In genomic region chr6:91473805-91474440, GRCm38 (mm10) we compare ENCODE assay signal across 8 mouse cellular contexts. TPM values are rescaled to one million over a fixed set of nuclear protein-coding genes. Genes with fewer than 3 reads are reported as not detected.
DNase-seq lines count a peak whose midpoint lies in the region; ATAC-seq and TF ChIP-seq lines count a peak whose summit lies in the region.

No protein-coding gene starts in this region.

- no peak for TF ChIP-seq CTCF in left cerebral cortex, adult 2 months (IDR thresholded peaks at IDR 0.05)
- TF ChIP-seq CTCF in cortical plate, adult 2 months (IDR thresholded peaks at IDR 0.05; ENCODE audit: extremely low read depth, insufficient read depth, low read length), result no peak
- TF ChIP-seq CTCF in hindbrain, postnatal 0 days (IDR thresholded peaks at IDR 0.05; ENCODE audit: low read depth), result no peak

- H3K27me3 ChIP-seq in hindbrain, postnatal 0 days (ENCODE audit: insufficient read depth, low read length), result no peaks in the 10 kb centered on the region
- no peaks in the 10 kb centered on the region for H3K27me3 ChIP-seq in midbrain, embryonic 12.5 days

- ATAC-seq in hindbrain, postnatal 0 days, result peak; percentile 54
- ATAC-seq in midbrain, embryonic 12.5 days (ENCODE audit: low FRiP score, low read depth), result peak; percentile 66

- H3K36me3 ChIP-seq in hindbrain, postnatal 0 days (ENCODE audit: insufficient read depth, low read length), result peaks cover 23% of the 10 kb centered on the region; the same call in 1 of the 2 replicates
- peaks cover 31% of the 10 kb centered on the region for H3K36me3 ChIP-seq in midbrain, embryonic 12.5 days

- intact Hi-C loops in left cerebral cortex, adult 2 months (cut with DNase I), result loop anchor here (1.0 to 2.0 kb wide), 2 partner anchors 34 to 41 kb away; partner anchors contain the start of genes Lsm3 and Xpc
- intact Hi-C loops in left cerebral cortex, postnatal 14 days (cut with DNase I), result no loop called here

- H3K4me2 ChIP-seq in hindbrain, postnatal 0 days (ENCODE audit: low read depth, low read length), result peak overlapping the region; percentile 80
- H3K4me2 ChIP-seq in midbrain, embryonic 12.5 days (replicated peaks), result peak overlapping the region; percentile 86

- under 1% methylated on average over 27 of the region's 27 CpGs for WGBS in hindbrain, postnatal 0 days
- WGBS in midbrain, embryonic 12.5 days, result under 1% methylated on average over 27 of the region's 27 CpGs

- peak overlapping the region; percentile 64 for H3K9ac ChIP-seq in hindbrain, postnatal 0 days (replicated peaks; ENCODE audit: low read length)
- H3K9ac ChIP-seq in midbrain, embryonic 12.5 days (replicated peaks), result peak overlapping the region; percentile 78

- H3K4me1 ChIP-seq in cortical plate, adult 2 months (ENCODE audit: control insufficient read depth, insufficient read depth, low read length), result peaks cover 4% of the 10 kb centered on the region
- peaks cover 14% of the 10 kb centered on the region for H3K4me1 ChIP-seq in hindbrain, postnatal 0 days (ENCODE audit: insufficient read depth, low read length)
- H3K4me1 ChIP-seq in midbrain, embryonic 12.5 days, result peaks cover 34% of the 10 kb centered on the region

- TF ChIP-seq POLR2A in cortical plate, adult 2 months (IDR thresholded peaks at IDR 0.05; ENCODE audit: extremely low read depth, insufficient read depth, low read length), result no peak

- no peaks in the 10 kb centered on the region for H3K9me3 ChIP-seq in hindbrain, postnatal 0 days (ENCODE audit: low read length)
- H3K9me3 ChIP-seq in midbrain, embryonic 12.5 days, result no peaks in the 10 kb centered on the region

- peak overlapping the region; percentile 82 for H3K4me3 ChIP-seq in left cerebral cortex, adult 2 months
- peak overlapping the region; percentile 54 for H3K4me3 ChIP-seq in cortical plate, adult 2 months (ENCODE audit: insufficient read depth, low read length)
- H3K4me3 ChIP-seq in hindbrain, postnatal 0 days (ENCODE audit: low read length), result peak overlapping the region; percentile 87
- H3K4me3 ChIP-seq in midbrain, embryonic 12.5 days, result peak overlapping the region; percentile 78

- DNase-seq in left cerebral cortex, adult 2 months (ENCODE audit: extremely low spot score in 1 of 2, low spot score in 2 of 2), result no peak
- DNase-seq in left cerebral cortex, postnatal 14 days (ENCODE audit: low spot score in 2 of 2), result no peak
- DNase-seq in hindbrain, postnatal 0 days (ENCODE audit: low spot score), result no peak
- DNase-seq in urinary bladder, adult 2 months (ENCODE audit: low spot score), result no peak
- DNase-seq in gastrocnemius, postnatal 10 days, result no peak
- DNase-seq in thymus, postnatal 4 days, result no peak

- H3K27ac ChIP-seq in left cerebral cortex, adult 2 months, result peak overlapping the region; percentile 55; the same call in 1 of the 2 replicates
- no peak overlapping the region for H3K27ac ChIP-seq in cortical plate, adult 2 months (ENCODE audit: insufficient read depth, low read length)
- H3K27ac ChIP-seq in hindbrain, postnatal 0 days, result peak overlapping the region; percentile 66
- H3K27ac ChIP-seq in midbrain, embryonic 12.5 days (replicated peaks), result 0 out of 2 replicates have a peak overlapping the region, but pooled peaks have one; percentile 22

RNA-seq across cellular contexts. Expression of gene Tmem43, which starts 0.4 kb away (rescaled TPM):
- 10 to 100 TPM; 29.3 to 30.0 TPM for total RNA-seq in left cerebral cortex, adult 2 months (2021)
- total RNA-seq in left cerebral cortex, postnatal 14 days (2021), result 10 to 100 TPM; 23.0 to 26.7 TPM
- polyA plus RNA-seq in cortical plate, adult 2 months (2012; rRNA removed), result 30.8 and 33.3 TPM in 2 replicates
- total RNA-seq in hindbrain, postnatal 0 days (2014; rRNA removed), result 72.7 and 79.5 TPM in 2 replicates
- polyA plus RNA-seq in hindbrain, postnatal 0 days (2015; fragmentation: Nextera tagmentation; extraction: Ambion mirVana), result 47.8 and 49.1 TPM in 2 replicates
- polyA plus RNA-seq in midbrain, embryonic 12.5 days (2016; fragmentation: Nextera tagmentation; extraction: Ambion mirVana), result 61.5 and 63.4 TPM in 2 replicates
- 65.4 and 68.0 TPM in 2 replicates for polyA plus RNA-seq in urinary bladder, adult 2 months (2012; rRNA removed)
- total RNA-seq in gastrocnemius, postnatal 10 days (2021), result 10 to 100 TPM; 32.5 to 41.5 TPM

RNA-seq across cellular contexts. Expression of gene Chchd4, which starts 0.6 kb away (rescaled TPM):
- total RNA-seq in left cerebral cortex, adult 2 months (2021), result 10 to 100 TPM; 20.8 to 21.2 TPM
- total RNA-seq in left cerebral cortex, postnatal 14 days (2021), result 10 to 100 TPM; 19.0 to 19.5 TPM
- 16.8 and 18.6 TPM in 2 replicates for polyA plus RNA-seq in cortical plate, adult 2 months (2012; rRNA removed)
- 15.0 and 17.3 TPM in 2 replicates for total RNA-seq in hindbrain, postnatal 0 days (2014; rRNA removed)
- polyA plus RNA-seq in hindbrain, postnatal 0 days (2015; fragmentation: Nextera tagmentation; extraction: Ambion mirVana), result 31.1 and 32.1 TPM in 2 replicates
- polyA plus RNA-seq in midbrain, embryonic 12.5 days (2016; fragmentation: Nextera tagmentation; extraction: Ambion mirVana), result 22.2 TPM in 2 replicates
- polyA plus RNA-seq in urinary bladder, adult 2 months (2012; rRNA removed), result 6.7 and 7.6 TPM in 2 replicates
- total RNA-seq in gastrocnemius, postnatal 10 days (2021), result 10 to 100 TPM in 1 of 2 experiments, 1 to 10 TPM in 1; 9.9 to 10.0 TPM

RNA-seq across cellular contexts. Expression of gene Xpc, which starts 41.8 kb away (rescaled TPM):
- 10 to 100 TPM; 12.9 to 13.2 TPM for total RNA-seq in left cerebral cortex, adult 2 months (2021)
- 10 to 100 TPM; 10.6 TPM for total RNA-seq in left cerebral cortex, postnatal 14 days (2021)
- polyA plus RNA-seq in cortical plate, adult 2 months (2012; rRNA removed), result 12.5 and 13.6 TPM in 2 replicates
- 10.8 and 15.9 TPM in 2 replicates for total RNA-seq in hindbrain, postnatal 0 days (2014; rRNA removed)
- 11.9 and 14.5 TPM in 2 replicates for polyA plus RNA-seq in hindbrain, postnatal 0 days (2015; fragmentation: Nextera tagmentation; extraction: Ambion mirVana)
- polyA plus RNA-seq in midbrain, embryonic 12.5 days (2016; fragmentation: Nextera tagmentation; extraction: Ambion mirVana), result 26.2 and 26.5 TPM in 2 replicates
- polyA plus RNA-seq in urinary bladder, adult 2 months (2012; rRNA removed), result 17.6 and 19.0 TPM in 2 replicates
- total RNA-seq in gastrocnemius, postnatal 10 days (2021), result 1 to 10 TPM; 5.9 to 8.4 TPM

RNA-seq across cellular contexts. Expression of gene Lsm3, which starts 41.8 kb away (rescaled TPM):
- total RNA-seq in left cerebral cortex, adult 2 months (2021), result 10 to 100 TPM; 35.0 to 40.6 TPM
- total RNA-seq in left cerebral cortex, postnatal 14 days (2021), result 10 to 100 TPM; 37.6 to 40.8 TPM
- 56.9 and 60.7 TPM in 2 replicates for polyA plus RNA-seq in cortical plate, adult 2 months (2012; rRNA removed)
- total RNA-seq in hindbrain, postnatal 0 days (2014; rRNA removed), result 38.0 and 40.9 TPM in 2 replicates
- polyA plus RNA-seq in hindbrain, postnatal 0 days (2015; fragmentation: Nextera tagmentation; extraction: Ambion mirVana), result 179 and 184 TPM in 2 replicates
- 216 and 231 TPM in 2 replicates for polyA plus RNA-seq in midbrain, embryonic 12.5 days (2016; fragmentation: Nextera tagmentation; extraction: Ambion mirVana)
- 53.6 and 67.6 TPM in 2 replicates for polyA plus RNA-seq in urinary bladder, adult 2 months (2012; rRNA removed)
- total RNA-seq in gastrocnemius, postnatal 10 days (2021), result 10 to 100 TPM; 55.2 to 57.3 TPM
